Mouse (Mus musculus) T-helper 1 cell (primary cell): Measurements from ENCODE around the gene Fgf11.

Experiments
- in situ Hi-C: fragments of 300-600 bp; cut with MboI, MseI; formaldehyde crosslinking; loops from one replicate; pipeline ENCODE4 v1.15.1; 2025; ENCODE audit warnings: high pct_unique_total_duplicates

Fgf11 gene

DNA sequence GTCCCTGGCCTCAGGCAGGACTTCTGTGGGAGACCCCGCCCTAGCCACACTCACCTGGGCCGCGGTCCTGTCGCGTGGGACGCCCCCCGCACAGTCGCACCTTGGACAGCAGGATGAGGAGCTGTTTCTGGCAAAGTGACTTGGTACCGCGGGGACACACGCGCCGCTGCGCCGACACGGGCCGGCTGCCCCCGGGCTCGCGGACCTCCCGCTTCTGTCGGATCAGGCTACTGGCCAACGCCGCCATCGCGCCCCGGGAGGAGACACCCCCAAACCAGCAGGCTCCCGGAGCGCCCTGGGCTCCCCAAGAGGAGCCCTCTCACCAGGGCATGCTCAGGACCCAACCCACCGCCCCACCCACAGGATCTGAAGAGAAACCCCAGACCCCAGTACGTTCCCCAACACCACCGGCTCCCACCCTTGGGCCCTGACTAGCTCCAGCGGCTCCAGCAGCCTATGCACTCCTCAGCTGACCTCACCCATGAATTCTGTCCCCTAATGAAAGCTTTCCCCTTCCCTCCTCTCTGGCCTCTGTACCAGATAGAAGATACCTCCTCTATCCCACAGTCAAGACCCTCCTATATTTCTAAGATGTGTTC lies at the start of gene Fgf11:
TSS of gene Fgf11 (minus strand) at position 479 of the 599 bp plus-strand sequence.
- in situ Hi-C loops = no loop called here

DNA sequence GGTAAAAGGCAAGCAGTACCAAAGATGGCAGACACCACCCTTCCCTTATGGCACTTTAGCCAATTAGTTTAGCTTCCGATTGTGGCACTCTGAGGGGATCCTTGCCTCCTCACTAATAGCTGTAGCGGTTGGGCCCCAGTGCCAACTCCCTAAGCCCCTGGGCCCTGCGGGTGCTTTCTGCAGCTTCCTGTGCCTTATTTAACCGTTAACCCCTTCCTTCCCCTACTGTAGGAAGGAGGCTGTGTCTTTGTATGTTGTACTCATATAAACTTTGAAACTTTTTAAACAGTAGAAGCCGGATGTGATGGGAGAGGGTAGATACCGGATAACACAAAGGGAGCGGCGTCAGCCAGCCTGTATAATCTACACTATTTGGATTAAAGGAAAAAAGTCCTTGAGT lies 49.1 kb upstream of the Fgf11 start:
- in situ Hi-C loops = no loop called here

DNA sequence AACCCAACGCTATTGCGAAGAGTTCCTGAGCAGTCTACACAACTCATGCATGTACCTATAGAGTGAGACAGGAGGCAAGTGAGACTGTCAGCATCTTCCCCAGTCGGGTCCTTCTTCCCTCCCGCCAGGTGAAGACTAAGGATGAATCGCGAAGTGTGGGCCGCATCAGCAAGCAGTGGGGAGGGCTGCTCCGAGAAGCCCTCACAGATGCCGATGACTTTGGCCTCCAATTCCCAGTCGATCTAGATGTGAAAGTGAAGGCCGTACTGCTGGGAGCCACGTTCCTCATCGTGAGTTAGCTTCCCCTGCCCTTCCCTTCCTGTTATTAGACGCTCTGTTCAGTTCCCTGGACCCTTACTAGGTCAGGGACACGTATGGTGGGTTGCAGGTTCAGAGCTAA lies 48.2 kb upstream of the Fgf11 start:
- in situ Hi-C loops = no loop called here

DNA sequence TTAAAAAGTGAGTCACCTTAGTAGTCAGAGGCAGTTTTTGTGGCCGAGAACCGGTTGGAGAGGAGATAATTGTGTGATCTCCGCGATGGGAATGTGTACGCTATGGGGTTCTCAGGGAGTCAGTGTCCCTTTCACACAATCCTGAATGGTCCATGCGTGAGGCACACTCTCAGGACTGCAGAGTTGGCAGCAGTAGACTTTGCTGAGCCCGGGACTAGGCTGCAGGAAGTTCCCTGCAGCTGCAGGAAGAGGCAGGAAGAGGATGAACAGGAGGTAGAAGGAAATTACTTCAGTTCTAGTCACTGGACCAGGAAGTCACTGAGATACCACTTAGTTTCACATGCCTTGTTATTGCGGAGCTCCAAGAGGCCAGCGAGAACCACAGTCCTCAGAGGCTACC lies 47.5 kb upstream of the Fgf11 start:
- in situ Hi-C loops = no loop called here

DNA sequence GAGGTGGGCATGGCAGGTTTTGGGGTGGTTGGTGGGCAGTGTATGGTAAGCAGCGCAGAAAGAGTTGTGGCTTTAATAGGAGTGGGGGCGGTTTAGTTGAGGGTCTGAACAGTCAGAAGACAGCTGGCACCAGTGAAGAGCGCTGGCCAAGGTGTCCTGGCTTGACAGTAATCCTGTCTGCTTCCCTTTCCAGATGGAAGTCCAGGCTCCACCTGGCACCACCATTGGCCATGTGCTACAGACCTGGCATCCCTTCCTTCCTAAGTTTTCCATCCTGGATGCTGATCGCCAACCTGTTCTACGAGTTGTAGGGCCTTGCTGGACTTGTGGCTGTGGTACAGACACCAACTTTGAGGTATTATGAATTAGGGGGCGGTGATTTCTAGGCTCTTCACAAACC lies 46.4 kb upstream of the Fgf11 start:
- in situ Hi-C loops = no loop called here

DNA sequence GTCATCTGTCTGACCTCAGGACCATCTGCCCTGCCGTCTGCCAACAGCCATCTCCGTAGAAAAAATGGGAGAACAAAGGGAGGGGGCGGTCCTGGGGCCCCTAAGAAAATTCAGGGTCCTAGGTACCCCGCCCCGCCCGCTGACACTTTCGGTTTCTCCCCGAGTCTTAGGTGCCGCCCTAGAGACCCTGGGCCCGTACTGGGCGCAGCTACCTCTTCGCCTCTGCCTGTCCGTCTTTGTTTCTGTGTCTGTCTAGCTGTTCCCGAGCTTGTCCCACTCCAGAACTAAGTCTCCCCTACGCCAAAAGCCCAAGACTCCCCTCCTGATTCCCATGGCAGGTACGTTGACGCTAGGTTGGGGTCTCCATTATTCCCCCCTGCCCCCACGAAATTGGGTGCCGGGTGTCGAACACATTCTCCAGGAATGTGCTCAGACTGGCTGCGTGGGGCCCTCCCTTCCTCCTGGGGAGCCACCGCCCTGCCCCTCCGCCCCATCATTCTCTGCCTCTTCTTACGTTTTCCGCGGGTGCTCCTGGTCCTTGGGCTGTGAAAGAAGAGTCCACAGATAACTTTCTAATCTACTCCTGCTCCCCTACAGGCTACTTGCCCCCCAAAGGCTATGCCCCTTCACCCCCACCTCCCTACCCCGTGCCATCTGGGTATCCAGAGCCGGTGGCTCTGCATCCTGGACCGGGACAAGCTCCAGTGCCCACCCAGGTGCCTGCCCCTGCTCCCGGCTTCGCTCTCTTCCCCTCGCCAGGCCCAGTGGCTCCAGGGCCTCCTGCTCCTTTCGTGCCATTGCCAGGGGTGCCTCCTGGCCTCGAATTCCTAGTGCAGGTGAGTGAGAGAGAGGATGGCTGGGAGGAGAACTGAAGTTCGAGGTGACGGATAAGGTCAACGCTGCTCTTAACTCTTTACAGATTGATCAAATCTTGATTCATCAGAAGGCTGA lies 45.4 kb upstream of the Fgf11 start:
- in situ Hi-C loops = no loop called here

DNA sequence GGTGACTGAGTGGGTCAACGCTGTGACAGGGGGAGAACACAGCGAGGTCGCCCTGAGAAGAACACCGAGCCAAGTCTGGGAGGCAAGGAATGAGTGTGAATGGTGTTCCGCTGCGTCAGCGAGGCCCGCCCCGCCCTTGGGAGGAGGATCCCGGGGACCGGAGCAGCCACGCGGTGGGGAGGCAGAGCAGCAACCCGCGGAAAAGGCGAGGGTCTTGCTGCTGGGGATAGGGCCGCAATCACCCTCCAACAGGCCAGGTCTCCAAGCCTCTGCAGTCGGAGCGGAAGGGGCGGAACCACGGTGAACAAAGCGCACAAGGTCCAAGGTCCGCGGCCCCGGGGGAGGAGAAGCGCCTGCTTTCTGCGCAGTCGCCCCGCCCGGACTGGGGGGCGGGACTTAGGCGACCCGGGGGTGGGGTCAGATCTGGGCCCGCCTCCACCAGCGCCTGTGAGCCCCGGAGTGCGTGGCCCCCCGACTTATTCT lies 44.6 kb upstream of the Fgf11 start, which contains the start of gene Plscr3:
TSS of gene Plscr3 (plus strand) at position 179 of the 483 bp plus-strand sequence.
- in situ Hi-C loops = no loop called here

DNA sequence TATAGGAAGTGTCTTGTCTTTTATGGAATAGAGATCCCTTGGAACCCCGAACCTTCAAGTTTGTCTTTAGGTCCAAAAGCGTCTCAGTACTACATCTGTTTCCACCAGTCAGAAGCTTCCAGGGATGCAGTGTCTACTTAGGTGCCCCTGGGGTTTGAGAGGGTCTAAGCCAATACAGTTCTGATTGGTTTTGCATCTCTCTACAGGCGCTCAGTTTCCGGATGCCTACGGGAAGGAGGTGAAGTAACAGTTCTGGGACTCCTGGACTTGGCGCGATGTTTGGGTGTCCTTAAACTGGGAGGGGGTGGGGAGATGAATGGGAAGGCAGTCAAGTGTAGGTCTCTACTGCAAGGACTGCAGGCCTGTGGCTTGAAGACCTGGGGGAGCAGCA lies 37.1 kb upstream of the Fgf11 start:
- in situ Hi-C loops = no loop called here

DNA sequence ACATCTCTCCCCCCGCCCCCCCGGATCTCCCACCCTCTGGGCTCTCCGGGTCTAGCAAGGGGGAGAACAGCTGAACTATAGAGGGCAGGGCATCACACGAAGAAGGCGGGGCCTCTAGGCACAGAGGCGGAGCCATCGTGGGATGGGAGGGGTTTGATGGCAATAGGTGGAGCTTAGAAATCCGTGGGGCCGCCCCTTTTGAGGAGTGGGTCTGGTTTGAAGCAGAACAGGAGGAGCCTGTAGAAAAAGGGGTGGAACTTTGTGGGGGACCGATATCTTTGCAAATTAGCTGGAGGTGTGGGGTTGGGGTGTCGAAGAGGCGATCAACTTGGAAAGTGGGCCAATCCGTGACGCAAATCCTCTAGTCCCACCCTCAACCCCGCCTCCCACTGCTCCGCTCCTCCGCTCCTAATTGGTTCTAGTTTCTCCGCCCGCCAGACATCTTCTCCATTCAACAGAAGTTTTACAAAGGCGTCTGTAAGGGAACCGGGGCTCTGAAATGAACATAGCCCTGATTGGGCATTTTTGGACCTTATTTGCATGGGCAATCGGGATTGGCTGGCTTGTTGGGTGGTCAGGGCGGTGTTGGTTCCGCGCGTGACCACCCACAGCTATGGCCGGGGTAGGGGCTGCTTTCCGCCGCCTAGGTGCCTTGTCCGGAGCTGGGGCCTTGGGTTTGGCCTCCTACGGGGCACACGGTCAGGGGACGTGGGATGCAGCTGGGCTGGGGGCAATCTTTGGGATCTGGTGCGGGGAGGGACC lies 36.5 kb upstream of the Fgf11 start, which contains the start of gene Tmem256:
TSS of gene Tmem256 (plus strand) at position 563 of the 762 bp plus-strand sequence.
- in situ Hi-C loops = no loop called here

DNA sequence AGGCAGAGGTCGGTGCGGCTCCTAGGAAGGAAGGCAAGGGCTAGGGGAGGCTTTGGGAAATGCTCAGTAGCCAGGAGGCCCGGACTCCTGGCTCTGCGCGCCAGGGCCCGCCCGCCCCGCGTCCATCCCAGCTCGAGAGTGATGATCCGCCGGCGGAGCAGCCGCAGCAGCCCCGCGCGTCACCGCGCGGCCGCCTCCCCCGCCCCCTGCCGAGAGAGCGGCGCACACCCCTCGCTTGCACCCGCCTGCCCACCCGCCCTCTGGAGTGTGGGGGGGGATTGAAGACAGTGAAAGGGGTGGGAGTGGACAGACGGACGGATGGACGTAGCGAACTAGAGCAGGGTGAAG lies 35.9 kb upstream of the Fgf11 start, which contains the start of gene Nlgn2:
TSS of gene Nlgn2 (minus strand) at position 181 of the 348 bp plus-strand sequence.
- in situ Hi-C loops = no loop called here

DNA sequence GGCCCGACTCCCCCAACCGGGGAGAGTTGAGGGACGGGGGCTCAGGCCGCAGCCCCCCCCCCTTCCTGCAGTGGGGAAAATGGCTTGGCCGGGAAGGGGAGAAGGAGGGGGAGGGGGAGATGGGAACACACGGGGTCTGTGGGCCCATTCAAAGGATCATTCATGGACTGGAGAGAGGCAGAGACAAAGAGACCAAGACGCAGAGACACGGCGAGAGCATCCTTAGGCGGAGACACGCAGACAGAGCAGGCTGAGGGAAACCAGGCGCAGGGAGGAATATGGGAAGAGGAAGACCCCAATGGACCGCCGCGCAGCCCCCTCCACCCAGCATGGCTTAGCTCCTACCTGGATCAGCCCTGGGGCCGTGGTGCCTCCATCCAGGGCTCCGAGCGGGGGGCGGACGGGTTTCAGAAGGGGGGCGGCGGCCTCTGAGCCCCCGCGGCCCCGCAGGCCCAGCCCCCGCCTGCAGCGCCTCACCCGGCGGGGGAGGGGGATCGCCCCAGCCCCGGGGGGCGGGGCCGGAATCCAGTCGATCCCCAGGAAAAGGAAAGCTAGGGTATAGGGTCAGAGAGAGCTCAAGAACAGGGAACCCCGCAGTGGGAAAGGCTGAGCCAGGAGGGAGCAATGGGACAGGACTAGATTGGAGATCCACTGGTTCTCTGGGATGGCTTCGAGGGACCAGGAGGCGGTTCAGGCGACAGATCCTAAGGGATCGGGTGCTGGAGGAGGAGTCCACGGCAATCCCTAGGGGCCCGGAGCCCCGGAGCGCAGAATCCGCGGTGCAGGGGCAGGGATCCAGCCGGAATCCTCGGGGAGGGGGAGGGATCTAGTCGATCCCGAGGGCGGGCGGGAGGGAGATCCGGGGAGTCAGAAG lies 35.3 kb upstream of the Fgf11 start:
- in situ Hi-C loops = no loop called here

DNA sequence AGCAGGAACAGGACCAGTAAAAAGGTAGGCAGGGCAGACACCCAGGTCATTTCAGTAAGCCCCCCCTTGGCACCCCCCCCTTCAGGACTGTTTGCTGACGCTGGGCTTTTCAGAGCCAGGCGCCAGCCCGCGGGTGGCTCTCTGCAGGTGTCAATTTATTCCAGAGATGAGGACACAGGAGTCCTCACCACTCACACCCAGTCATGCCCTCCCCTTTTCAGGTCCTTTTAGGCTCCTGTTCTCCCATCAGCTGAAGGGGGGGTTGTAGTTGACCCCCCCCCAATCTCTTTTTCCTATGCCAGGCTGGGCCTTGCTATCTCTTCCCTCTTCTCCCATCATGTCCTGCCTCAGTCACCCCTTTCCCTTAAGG lies 34.3 kb upstream of the Fgf11 start:
- in situ Hi-C loops = no loop called here

DNA sequence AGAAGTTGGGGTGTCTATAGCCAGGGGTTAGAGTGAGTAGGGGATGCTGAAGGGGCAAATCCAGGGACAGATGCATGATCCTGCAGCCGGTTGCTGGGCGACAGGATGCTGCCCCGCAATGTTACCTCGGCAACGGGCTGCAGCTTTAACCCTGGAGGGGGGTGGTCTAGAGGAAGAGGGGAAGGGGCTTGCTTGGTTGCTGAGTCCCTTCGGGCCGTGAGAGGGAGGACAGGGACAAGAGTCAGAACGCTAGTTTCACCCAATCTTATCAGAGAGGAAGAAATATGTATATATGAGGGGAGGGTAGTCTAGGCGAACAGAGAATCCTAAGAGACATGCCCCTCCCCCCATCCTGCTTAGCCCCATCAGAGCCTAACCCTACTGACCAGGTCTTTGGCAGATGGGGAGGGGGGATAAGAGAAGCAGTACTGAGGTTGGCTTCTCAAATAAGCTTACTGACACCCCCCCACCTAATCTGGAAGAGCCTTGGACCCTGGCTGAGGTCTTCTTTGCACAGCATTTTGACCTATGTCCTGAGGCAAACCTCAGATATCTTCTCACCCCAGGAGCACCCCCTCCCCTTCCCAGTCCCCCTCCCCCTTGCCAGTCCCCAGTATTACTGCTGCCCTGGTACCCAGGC lies 33.8 kb upstream of the Fgf11 start:
- in situ Hi-C loops = no loop called here

DNA sequence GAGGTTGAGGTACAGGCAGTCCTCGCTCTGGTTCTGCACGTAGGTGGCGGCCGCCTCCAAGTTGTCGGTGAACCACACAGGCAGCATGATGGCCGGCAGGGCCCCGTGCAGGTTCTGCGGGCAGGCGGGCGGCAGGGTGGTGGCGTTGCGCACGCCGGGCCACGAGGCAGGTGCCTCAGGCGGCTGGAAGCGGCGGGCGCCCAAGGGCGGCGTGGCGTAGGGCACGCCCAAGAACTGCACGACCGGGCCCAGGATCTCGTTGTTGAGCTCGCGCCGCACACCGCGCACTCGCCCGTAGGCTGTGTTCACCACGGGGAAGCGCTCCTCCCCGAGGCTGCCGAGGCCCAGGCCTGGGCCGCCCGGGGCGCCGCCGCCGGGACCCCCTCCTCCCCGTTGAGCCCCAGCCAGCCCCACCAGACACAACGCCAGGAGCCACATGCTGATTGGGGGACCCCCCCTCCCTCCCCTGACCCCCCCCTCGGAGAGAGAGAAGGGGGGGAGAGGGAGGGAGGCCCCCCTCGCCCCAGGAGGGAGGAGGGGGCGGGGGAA lies 32.4 kb upstream of the Fgf11 start:
- in situ Hi-C loops = no loop called here

DNA sequence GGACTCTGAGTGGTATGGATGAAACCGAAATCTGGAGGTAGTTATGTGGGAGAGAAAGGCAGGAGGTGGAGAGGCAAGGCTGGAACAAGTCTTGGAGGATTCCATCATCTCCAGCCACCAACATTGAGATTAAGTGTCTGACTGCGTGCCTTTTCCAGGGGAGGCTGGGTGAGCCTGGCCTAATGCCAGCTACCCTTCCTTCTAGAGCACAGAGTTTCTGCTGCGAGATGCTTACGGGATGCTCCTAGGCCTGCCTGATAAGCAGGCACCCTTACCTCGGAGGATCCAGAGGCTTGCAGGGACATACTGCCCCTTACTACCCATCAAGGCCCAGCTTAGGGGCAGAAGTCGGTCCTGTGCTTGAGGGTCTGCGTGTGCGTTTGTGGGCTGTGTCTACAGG lies 31.9 kb upstream of the Fgf11 start:
- in situ Hi-C loops = no loop called here

DNA sequence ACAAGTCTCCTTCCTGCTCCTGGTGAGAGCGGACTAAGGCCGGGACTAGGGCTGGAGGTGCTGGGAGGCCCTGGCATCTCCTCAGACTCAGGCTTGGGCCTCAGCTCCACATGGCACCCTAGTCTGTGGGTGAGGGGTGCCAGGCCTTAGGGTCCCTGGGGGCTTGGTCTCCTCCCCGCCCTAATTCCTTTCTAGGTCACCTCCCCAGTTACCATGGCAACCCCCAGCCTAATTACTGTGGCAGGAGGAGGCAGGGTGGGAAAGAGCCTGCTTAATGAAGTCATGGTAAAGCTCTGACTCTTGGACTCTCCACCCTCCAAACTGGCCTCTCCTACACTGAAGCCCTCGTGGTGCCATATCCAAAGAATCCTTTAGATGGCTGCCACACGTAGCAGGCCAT lies 27.2 kb upstream of the Fgf11 start:
- in situ Hi-C loops = no loop called here

DNA sequence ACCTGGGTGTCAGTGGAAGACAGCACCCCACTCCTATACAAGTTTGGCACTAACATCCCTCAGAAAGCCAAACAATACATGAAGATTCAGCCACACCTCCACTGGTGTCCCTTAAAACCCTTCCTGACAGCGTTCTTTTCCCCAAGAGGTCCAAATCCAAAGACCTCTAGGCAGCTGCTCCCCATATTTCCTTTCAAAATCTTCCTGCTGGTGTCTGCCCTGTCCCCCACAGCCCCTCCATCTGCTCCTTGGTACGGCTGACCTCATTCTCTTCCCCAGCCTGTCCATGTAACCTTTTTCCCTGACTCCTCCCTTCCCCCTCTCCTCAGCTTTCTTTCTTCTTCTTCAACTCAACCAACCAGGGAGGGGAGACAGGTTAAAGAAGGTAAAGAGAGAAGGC lies 21.8 kb upstream of the Fgf11 start:
- in situ Hi-C loops = no loop called here

DNA sequence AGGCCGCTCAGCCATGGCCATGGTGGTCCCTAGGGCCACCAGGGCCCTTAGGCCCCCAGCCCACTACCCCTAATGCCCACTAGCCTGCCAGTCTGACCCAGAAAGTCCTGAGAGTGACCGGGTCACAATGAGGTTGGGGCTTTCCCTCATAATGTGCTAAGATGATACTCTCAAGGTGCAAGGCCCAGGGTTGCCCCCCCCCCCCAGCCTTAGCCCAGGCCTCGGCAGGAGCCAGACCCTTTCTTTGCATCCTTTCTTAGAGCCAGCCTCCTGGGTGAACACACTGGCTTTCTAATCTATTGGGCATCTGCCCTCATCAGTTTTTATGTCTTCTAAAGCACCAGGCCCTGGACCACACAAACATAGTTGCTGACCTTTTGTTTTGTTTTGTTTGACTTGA lies 20.4 kb upstream of the Fgf11 start, which contains the start of gene Spem1:
TSS of gene Spem1 (minus strand) at position 101 of the 400 bp plus-strand sequence.
- in situ Hi-C loops = no loop called here

DNA sequence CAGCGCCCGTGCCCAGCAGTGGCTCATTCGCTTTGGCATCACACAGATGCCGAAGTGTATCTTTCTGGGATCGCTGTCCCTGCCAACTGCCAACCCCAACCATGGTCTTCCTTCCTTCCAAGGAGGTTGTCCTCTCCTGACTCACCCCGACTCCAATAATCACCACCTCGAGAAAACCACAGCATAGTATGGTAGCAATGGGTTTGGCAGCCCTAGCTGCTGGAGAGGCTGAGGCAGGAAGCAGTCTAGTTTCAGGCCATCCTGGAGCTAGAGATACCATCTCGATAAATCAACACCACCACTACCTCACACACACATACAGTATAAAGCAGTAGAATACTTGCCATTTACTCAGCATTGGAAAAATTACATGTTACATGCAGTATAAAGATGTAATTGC lies 17.2 kb upstream of the Fgf11 start:
- in situ Hi-C loops = no loop called here

DNA sequence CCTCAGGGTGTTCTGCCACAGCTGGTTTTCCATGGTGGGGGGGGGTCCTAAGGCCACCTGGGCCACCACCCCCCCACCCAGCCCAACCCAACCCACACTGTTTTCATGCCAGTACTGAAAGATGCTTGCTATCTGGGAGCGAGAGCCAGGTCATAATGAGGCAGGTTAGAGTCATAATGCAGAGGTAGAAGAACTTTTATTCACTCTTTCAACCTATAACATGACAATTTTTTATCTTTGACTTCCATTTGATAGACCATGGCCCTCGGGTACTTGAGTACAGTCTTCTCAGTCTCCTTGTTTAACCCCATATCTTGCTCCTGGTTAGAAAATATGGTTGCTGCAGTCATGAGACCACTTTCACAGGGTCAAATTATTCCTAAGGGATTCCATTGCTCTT lies 16.7 kb upstream of the Fgf11 start, which contains the start of gene Spem2:
TSS of gene Spem2 (minus strand) at position 101 of the 400 bp plus-strand sequence.
- in situ Hi-C loops = no loop called here
